Mouse (Mus musculus) kidney, postnatal 10 days (tissue): ENCODE results near the gene Arhgef3.

Source experiments
- DNase-seq: peaks from one replicate; pipeline ENCODE4 v3.0.0; 2021; ENCODE audit warnings: mixed read lengths

Arhgef3 gene

DNA sequence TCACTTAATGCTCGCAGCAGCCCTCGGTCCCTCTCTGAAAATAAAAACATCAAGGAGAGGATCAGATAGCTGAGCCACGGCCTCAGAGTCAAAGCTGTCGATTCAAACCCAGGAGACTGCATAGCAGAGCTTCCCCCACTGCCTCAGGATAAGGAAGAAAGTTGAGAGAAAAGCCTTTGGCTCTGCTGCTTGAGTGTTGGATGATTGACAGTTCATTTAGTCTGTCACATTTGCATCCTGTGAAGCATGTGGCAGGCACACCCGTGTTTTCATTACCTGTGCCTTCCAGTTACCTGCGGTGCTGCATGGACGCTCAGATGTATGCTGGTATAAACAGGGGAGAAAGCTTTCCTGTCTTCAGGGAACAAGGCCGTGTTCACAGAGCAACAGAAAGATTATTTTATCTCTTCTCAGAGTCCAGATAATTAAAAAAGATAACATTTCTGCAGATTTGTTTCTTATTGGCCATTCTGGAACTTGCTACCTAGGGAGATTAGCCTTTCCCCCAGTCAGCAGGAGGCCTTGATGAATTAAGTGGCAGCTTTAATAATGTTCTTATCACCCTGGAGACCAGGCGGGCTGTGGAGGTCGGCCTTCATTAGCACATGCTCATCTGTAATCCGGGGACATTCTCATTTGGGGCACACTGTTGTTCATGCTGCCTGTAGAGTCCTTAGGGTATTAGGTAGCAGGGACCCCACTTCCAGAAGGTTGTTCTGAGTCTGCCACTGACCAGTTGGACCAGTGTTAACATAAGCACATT is 157.6 kb downstream of the Arhgef3 start:
- DNase-seq, result no peak

DNA sequence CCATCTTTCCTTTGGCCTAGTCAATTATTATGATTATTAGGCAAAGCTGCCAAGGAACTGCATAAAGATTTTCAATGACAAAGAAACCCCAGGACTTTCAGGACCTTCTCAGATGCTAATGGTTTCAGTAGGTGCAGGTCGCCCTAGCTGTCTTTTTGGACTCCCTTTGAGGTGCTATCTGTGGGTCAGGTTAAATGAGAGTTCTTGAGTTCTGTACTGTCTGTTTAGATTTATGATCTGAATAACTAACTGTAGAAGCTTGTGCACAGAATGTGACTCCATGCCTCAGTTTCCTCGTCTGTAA is 158.1 kb downstream of the Arhgef3 start:
- DNase-seq, result no peak

DNA sequence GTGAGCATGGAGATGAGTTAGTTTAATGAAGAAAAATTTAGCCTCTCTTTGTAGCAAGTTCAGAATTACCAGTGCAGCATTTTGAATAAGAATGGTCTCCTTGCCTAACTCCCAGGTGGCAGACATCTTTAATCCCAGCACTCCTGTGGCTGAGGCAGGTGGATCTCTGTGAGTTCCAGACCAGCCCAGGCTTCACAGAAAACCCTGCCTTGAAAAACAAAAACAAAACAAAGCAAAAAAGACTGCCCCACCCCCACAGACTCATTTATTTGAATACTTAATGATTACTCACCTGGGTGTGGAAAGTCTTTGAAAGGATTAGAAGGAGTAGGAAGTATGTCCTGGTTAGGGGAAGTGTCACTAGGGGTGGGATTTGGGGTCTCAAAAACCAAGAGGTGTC is 158.5 kb downstream of the Arhgef3 start:
- no peak for DNase-seq

DNA sequence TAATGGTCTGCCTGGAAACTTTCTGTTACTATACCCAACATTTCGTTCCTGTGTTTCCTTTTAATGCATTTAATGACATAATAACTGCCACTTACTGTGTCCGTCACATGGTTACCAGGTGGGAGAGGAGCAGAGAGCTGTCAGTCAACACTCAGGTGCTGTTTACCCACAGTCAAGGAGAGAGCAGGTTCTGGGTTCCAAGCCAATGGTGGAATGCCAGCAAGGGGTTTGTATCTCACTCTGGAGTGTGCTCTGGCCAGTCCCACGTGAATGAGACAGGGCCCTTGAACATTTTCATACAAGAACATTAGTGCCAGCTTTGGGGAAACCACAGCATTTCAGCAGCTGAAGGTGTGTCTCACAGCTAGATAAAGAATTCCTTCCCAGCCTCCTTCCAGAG is 162.6 kb downstream of the Arhgef3 start:
- DNase-seq, result no peak

DNA sequence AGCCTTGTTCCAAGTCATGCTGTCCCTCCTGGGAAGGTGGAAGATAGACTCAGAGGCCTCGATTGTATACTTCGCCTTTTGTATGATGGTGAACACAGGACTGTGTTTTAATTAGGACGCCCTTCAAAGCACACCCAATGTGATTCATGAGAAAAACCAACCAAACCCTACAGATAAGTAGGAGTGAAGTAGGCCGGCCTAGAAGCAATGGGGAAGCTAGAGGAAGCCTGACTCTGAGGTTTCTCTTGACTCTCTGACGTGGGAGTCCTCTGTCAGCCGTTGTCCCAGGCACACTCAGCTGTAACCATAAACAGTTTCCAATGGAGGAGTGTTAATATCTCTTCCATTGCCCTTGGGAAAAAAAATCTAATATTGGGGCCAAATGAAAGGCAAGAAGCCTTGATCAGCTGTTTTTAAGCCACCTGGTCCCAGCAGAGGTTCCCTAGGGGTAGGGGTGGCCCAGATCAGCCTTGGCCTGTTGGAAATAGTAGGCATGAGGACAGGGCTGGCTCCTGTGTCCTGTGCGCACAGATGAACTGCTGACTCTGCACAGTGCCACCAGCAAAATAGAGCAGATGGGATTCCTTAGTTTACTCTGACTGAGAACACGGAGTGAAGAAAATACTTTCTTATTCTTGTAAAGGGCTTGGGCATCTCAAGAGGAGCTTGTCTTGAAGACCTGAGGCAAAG is 165.6 kb downstream of the Arhgef3 start:
- DNase-seq, result no peak

DNA sequence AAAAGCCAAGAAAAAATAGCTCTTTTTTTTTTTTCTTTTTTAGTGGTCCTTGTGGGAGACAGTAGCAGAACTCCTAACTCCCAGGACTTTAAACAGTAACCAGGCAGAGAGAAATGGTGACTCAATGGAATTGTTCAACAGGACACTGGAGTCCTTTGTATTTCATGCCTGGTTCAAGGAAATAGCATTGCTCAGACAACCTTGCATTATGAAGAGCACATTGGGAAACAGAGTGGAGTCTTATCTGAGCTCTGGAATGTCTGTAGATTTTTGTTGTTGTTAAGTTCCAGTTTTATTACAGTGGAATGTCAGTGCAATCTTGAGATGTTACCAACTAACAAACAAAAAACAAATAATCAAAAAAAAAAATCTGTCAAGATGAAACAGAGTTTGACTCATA is 169.3 kb downstream of the Arhgef3 start:
- DNase-seq, result no peak

DNA sequence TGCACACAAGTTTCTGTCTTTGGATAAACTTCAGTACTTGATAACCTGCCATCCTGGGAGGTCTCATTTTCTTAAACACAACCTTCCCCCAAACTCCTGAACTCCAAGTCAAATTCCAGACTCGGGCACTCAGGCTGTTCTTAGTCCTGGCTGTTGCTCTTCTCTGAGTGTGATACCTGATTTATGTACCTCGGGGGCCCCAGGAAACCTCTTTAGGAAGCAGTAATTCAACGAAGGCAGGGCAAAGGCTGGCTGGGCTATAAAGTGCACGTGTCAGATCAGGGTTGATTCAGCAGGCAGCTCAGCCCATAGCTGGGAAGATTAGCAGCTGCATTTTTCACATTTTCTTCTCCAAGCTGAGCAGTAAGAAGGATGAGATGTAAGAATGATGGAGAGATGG is 171.5 kb downstream of the Arhgef3 start:
- no peak for DNase-seq

DNA sequence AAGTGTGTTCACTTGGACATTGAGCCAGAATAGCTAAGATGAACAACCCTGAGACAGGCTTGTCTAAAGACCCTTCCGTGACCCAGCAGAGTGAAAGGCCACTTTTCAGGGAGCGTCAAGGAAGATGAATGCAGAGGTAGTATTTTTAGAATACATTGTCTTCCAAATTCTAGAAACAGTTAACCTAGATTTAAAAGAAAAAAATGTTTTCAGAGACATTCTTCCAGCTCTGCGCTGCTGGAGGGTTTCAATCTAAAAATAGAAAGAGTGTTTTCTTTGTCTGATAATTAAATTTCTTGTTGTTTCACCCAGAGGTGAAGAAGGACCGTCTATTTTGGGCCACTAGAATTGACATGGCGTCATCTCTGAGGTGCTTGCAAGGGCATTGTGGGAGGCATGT is 174.4 kb downstream of the Arhgef3 start:
- DNase-seq, result no peak

DNA sequence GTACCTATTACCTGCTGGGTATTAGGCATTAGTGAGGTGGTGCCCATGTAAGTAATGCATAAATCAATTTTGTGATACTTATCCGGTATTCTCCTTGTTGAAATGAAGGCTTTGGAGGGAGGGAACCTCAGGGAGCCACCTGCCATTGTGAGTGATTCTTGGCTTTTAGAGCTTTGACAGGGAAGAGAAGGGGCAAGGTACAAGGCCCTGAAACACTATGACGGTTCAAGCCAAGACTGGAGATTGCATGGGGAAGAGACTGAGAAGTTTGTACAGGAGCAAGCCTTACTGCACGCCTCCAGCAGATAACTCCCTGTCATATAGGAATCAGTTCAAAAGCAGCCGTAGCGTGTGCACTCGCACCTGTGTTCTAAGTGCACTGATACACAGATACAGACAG is 177.4 kb downstream of the Arhgef3 start:
- no peak for DNase-seq

DNA sequence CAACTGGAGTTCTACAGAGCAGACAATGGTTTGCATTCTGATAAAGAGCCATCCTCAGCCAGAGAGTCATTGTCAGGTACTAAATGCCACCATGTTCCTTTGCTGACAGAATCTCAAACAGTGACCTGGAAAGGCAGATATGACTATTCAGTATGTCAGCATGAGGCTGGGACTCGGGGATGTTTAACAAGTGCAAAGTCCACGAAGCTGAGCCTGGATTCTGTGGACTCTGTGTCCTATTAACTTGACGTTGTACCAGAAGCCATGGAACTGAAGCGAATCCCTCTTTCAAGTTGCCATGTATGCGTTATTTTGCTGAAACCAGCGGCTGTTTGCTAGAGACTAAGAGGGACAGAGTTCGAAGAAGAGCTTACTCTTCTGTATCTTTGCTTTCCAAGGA is 181.1 kb downstream of the Arhgef3 start:
- peak; percentile 45 for DNase-seq

DNA sequence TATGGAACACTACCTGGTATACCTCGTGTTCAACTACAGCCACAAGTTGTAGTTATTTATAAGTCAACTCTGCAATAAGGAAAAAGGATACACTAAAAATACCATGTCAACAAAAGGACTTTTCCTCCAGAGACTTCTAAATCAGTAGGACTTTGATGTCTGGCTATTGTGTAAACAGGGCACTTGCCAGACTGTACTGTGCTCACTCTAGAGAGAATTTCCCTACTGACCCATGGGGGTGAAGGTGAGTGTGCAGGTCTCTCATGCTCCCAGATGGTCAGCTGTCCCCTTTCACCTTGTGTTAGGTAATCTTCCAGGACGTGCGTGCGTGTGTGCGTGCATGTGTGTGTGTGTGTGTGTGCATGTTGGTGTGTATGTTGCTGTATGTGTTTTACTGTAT is 182.3 kb downstream of the Arhgef3 start:
- peak; percentile 49 for DNase-seq

DNA sequence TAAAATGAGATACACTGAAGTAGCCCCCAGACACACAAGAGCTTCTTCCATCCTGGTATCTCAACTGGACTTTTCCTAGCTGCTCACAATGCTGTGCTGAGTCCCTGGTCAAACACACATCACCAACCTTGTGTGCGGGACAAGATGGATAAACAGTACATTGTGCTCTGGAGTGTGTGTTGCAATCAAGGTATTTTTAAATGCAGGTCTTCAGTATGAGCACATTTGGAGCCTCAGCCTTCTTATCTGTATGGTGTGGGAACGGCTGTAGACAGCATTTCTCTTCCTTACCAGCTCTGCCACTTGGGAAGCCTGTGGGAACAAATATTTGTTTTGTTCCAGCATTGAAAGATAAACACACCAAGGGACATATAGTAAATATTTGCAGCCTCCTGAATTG is 184.2 kb downstream of the Arhgef3 start:
- DNase-seq, result no peak

DNA sequence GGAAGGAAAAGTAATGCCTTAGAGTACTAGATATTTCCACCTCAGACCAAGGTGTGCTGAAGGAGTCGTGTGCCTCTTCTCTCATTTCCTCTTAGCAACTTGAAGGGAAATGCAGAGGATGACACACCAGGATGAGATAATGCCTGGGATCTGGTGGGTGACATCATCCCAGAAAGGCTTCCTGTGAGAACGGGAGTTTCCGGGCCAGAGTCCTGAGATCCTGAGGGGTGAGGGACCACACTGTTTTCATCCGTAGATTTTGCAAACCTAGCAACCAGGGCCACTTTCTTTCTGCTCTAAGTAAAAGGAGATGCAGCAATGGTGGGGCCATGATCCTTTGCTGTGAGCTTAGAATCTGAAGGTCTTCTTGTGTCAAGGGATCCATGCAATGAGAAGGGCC is 185.0 kb downstream of the Arhgef3 start:
- DNase-seq, result peak; percentile 34

DNA sequence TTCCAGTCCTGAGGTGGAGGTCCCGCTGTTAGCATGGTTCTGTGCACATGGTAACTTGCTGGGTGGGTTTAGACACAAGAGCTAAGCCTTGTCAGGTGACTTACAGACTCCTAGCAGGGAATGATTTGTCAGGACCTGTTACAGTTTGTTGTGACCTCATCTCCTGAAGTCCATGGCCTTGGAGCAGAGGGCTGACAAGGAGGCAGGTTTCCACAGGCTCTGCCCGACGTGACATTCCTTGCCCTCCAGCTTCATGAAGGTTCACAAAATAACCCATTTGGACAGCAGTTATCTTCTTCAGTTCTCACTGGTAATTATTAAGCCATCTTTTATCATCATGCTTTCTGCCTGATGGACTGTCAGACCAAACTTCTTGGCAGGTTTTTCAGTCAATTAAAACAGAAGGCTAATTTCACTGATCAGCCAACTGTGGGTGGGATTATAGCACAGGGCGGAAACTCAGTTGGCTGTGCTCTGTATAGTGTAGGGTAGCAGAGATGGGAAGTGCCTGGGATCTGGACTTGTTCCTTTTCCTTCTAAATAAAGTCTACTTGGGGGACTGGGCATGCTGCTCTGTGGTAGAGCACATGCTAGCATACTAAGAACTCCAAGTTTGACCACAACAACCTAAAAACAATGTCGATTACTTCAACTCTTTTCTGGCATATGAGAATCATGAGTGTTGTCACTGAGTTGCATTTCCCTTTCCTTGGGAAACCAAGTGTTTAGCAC is 187.2 kb downstream of the Arhgef3 start:
- DNase-seq, result no peak

DNA sequence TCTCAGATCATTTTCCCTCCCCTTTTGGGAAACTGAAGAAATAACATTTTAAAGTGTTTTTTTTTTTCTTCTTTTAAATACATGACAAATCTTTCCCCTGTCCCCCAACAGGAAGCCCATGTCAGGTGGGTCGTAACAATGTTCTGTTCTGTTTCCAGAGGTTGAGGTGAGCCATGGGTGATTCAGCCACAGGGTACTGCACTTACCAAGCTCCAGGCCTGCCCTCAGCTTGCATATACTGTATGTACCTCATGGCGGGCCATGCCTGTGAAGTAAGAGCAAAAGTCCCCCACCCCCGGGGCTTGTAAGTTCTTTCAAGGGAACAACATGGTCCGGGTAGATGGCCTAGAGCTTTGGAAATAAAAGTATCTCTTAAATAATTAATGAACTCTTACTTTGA is 188.6 kb downstream of the Arhgef3 start:
- no peak for DNase-seq

DNA sequence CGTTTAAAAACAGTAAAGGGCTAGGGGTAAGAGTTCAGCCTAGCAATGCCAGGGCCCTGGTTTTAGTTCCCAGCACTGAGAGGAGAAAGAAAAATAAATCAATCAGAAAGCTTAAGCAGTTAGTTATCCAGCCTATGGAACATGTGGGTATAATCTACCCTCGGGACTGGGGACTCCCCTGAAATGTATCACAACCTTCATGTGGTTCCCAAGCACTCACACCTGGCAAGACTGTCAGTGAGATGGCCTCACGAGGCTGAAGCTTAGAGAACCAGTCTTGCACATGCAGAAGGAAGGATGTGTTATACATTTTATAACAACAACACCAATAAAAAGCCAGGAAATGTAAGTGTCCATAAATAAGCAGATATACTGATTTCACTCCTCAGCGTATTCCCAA is 189.7 kb downstream of the Arhgef3 start:
- no peak for DNase-seq

DNA sequence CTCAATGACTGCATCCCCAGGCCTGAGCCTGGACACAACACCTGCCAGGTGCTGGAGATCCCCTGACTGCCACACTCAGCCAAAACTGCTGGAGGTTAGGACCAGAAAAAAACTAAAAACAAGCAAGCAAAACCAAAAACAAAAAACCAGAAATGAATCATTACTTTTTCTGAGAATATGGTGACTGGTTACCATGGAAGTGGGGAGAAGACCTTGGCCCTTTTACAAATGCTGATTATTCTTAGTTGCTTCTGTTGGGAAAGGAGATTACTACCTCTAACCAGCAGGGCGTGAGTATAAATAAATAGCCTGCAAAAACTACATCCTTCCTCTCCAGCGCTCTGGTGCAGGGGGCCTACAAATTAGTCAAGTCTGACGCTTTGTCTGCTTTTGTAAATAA is 194.1 kb downstream of the Arhgef3 start:
- DNase-seq, result no peak

DNA sequence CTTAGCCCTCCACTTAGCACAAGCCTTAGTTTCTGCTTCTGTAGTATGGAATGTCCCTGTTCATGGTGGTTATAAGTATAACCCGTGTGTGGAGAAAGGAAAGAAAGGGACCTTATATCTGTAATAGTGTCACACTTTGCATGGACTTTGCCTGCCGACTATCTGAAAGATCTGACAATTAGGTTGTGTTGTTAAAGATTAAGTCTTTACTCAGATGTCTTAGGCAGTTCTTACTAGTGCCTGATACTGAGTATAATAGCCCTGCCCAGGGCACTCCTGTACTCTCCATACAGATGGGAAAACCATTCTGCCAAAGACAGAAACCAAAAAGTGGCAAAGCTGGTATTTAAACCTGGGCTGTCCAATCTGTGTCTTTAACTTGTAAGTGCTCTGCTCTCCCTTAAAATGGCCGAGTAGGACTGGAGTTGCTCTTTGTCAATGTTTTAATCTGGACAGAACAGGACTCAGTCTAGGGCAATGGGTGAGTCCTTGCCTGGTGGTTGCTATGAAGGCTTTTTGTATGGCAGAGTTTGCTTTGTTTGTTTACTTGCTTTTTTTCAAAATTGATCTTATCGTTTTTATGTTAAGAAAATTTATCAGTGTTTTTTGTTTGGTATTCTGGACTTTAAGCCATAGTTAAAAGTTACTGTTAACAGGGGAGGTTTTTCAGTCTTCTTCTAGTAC is 196.0 kb downstream of the Arhgef3 start:
- no peak for DNase-seq

DNA sequence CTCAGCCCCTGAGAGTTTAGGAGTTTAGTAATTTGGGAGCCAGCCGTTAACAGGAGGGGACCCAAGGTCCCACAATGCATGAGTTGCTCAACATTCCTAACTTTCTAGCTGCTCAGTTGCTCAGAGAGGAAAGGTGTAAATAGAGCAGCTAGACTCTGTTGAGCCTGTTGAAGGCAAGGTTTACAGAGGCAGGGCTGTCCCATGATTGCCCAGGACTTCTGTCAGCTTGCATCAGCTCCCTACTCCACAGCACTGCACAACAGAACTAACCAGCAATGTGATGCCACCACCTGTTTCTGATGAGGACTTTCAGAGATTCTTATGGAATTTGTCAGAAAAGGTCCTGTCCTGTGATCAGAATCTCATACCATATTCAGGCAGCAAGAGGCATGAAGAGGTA is 197.7 kb downstream of the Arhgef3 start:
- DNase-seq, result no peak

DNA sequence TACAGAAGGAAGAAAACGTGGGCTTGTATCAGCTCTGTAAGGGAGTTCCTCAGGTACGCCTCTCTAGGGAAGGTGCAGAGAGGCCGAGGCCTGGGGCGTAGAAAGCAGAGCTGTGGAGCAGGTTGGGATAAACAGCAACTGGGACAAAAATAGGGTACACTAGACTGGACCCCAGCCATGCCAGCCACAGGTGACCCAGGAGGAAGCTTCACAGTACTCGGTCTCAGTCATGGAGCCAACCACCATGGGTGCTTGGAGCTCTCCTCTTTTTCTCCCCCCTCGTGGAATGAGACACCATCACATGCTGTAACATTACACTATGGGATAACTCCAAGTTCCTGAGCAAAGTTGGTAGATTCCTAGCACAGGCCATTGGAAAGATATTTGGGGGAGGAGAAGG is 201.0 kb downstream of the Arhgef3 start:
- no peak for DNase-seq

DNA sequence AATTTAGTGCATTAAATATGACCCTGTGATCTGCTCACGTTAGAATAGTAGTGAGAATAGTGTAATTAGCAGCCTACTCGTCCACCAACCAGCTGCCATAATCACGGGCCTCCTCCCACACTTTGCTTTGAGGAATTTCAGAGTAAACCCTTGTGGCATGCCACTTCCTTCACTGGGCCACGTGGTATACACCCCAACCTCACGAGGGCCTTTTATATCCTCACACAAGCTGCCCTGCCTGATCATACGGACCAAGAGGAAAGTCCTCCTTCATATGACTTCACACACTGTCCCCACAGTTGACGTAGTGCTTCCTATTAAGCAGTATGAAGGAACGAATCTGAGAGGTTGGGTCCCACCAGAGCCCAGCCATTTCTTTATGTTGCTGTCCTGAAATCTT is 202.4 kb downstream of the Arhgef3 start:
- DNase-seq, result no peak

DNA sequence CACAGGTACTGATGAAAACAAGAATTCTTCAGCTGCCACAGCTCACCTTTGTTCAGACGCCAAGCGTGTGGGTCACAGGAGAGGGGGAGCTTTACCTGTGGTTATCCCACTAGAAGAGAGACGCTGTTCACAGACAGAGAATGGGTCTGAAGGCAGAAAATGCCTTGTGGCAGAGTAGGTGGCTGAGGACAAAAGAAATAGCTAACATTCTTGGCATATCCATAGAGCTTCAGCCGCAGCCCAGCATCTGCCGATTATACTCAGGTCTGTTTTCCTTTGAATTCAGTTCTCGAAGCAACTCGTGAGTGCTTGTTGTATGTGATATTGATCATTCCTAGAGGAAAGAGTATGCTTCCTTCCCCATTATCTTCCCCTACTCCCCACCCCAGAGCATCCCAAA is 204.7 kb downstream of the Arhgef3 start:
- no peak for DNase-seq

DNA sequence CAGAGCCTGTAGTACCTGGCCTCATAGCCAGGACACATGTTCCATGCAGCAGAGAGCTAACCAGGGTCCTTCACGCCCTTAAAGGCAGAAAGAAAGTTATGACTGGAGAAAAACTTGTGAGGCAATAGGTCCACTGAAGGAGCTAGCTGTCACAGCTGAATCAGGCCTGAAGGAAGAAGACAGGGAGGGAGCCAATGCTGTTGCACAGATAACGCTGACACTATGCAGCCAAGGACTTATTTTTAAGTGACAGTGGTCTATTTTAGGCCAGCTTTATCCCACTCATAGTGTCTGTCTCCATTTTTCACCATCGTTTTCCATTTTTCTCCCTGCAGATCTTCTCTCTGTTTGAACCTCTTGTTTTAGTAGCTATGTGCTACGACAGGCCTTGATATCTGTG is 207.3 kb downstream of the Arhgef3 start:
- no peak for DNase-seq

DNA sequence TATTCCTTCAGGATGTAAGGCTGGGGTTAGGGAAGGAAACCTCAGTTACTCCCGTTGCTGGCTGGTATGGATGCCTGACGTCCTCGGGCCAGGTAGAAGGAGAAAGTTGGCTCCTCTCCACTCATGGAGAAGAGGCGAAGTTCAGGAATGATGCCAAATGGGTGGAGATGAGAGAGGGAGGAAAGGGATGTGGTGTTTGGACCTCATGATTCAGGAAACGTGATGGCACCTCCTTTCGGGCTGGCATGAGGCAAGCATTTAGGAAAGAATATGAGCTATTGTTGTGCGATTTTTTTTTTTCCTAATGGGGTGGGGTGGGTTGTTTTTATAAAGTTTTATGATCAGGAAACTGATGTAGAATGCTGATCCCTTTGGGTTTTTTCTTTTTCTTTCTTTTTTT is 210.0 kb downstream of the Arhgef3 start:
- DNase-seq, result no peak
